Mouse (Mus musculus): ENCODE results near the gene A630076J17Rik. TPM values are rescaled to one million over a fixed set of nuclear protein-coding genes. Genes with fewer than 3 reads are reported as not detected.

The A630076J17Rik gene
- polyA plus RNA-seq, 1 experiment from 2014 or later, result not detected

GRCm38 (mm10) chr3:107205170-107205569 lies 25.2 kb upstream of the A630076J17Rik start:
- H3K4me2 ChIP-seq (ENCODE audit: low read length), result no peak overlapping the region
- H3K36me3 ChIP-seq (ENCODE audit: control insufficient read depth, insufficient read depth, low read length), result no peaks in the 10 kb centered on the region
- ATAC-seq, result no peak
- no peak overlapping the region for H3K4me3 ChIP-seq (ENCODE audit: low read depth, low read length)
- no peak overlapping the region for H3K27ac ChIP-seq (ENCODE audit: low read length)
- H3K9ac ChIP-seq (ENCODE audit: low read depth, low read length), result no peak overlapping the region
- H3K9me3 ChIP-seq (replicated peaks; ENCODE audit: control insufficient read depth, low read length, poor library complexity, severe bottlenecking), result no peaks in the 10 kb centered on the region
- no peaks in the 10 kb centered on the region for H3K27me3 ChIP-seq (ENCODE audit: control insufficient read depth, insufficient read depth, low read depth, low read length)
- H3K4me1 ChIP-seq (ENCODE audit: control insufficient read depth, insufficient read depth, low read length), result peaks cover 25% of the 10 kb centered on the region

GRCm38 (mm10) chr3:107205994-107206393 lies 24.4 kb upstream of the A630076J17Rik start:
- no peak for ATAC-seq
- Histone ChIP-seq H3K27ac (ENCODE audit: low read length) (no peak overlapping the region), H3K36me3 (ENCODE audit: control insufficient read depth, insufficient read depth, low read length) (no peaks in the 10 kb centered on the region), H3K27me3 (ENCODE audit: control insufficient read depth, insufficient read depth, low read depth, low read length) (no peaks in the 10 kb centered on the region), H3K9me3 (replicated peaks; ENCODE audit: control insufficient read depth, low read length, poor library complexity, severe bottlenecking) (no peaks in the 10 kb centered on the region), H3K9ac (ENCODE audit: low read depth, low read length) (no peak overlapping the region), H3K4me2 (ENCODE audit: low read length) (no peak overlapping the region), H3K4me3 (ENCODE audit: low read depth, low read length) (no peak overlapping the region), H3K4me1 (ENCODE audit: control insufficient read depth, insufficient read depth, low read length) (peaks cover 25% of the 10 kb centered on the region)
- WGBS, result 16% methylated on average over 4 of the region's 4 CpGs

GRCm38 (mm10) chr3:107206490-107207150 lies 23.8 kb upstream of the A630076J17Rik start:
- ATAC-seq, result peak; percentile 10; the same call in 1 of the 2 replicates
- Histone ChIP-seq H3K27me3 (ENCODE audit: control insufficient read depth, insufficient read depth, low read depth, low read length) (no peaks in the 10 kb centered on the region), H3K4me1 (ENCODE audit: control insufficient read depth, insufficient read depth, low read length) (peaks cover 22% of the 10 kb centered on the region), H3K27ac (ENCODE audit: low read length) (no peak overlapping the region), H3K4me2 (ENCODE audit: low read length) (no peak overlapping the region), H3K9me3 (replicated peaks; ENCODE audit: control insufficient read depth, low read length, poor library complexity, severe bottlenecking) (no peaks in the 10 kb centered on the region), H3K4me3 (ENCODE audit: low read depth, low read length) (no peak overlapping the region), H3K36me3 (ENCODE audit: control insufficient read depth, insufficient read depth, low read length) (no peaks in the 10 kb centered on the region), H3K9ac (ENCODE audit: low read depth, low read length) (no peak overlapping the region)
- 32% methylated on average over 4 of the region's 4 CpGs for WGBS

DNA sequence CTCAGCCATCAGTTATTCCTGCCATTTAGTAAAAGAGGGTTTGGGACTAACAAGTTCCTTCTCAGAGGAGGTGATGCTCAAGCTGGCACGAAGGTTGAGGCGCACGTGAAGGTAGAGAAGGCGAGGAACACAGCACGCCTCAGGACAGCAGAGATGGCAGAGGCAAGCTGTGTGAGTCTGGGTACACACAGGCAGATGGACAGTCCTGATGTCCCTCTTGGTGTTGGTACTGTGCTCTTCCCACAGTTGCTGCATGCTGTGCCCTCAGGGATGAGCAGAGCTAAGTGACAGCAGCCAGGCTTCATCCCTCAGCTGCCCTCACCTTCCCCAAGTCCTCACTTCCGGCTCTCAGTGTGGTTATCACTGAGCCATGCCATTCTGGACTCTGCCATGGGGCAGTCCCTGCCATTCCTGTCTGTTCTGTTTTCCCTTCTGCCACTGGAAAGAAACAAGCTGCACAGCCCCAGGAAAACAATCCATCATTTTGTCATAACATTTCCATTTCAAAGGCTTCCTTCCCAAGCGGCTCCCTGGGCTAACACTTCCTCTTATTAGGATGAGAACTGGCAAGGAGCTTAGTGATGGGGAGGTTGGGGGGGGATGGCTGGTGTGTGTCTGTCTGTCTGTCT lies 22.7 kb upstream of the A630076J17Rik start:
- Histone ChIP-seq H3K27me3 (ENCODE audit: control insufficient read depth, insufficient read depth, low read depth, low read length) (no peaks in the 10 kb centered on the region), H3K4me3 (ENCODE audit: low read depth, low read length) (no peak overlapping the region), H3K27ac (ENCODE audit: low read length) (peak overlapping the region; percentile 23), H3K9me3 (replicated peaks; ENCODE audit: control insufficient read depth, low read length, poor library complexity, severe bottlenecking) (no peaks in the 10 kb centered on the region), H3K9ac (ENCODE audit: low read depth, low read length) (no peak overlapping the region), H3K36me3 (ENCODE audit: control insufficient read depth, insufficient read depth, low read length) (no peaks in the 10 kb centered on the region), H3K4me1 (ENCODE audit: control insufficient read depth, insufficient read depth, low read length) (peaks cover 22% of the 10 kb centered on the region), H3K4me2 (ENCODE audit: low read length) (no peak overlapping the region)
- WGBS, result 61% methylated on average over 7 of the region's 7 CpGs
- ATAC-seq, result peak; percentile 67

GRCm38 (mm10) chr3:107214606-107215005 lies 15.8 kb upstream of the A630076J17Rik start:
- H3K9ac ChIP-seq (ENCODE audit: low read depth, low read length), result no peak overlapping the region
- H3K4me2 ChIP-seq (ENCODE audit: low read length), result no peak overlapping the region
- H3K27me3 ChIP-seq (ENCODE audit: control insufficient read depth, insufficient read depth, low read depth, low read length), result no peaks in the 10 kb centered on the region
- H3K4me1 ChIP-seq (ENCODE audit: control insufficient read depth, insufficient read depth, low read length), result no peaks in the 10 kb centered on the region
- no peaks in the 10 kb centered on the region for H3K9me3 ChIP-seq (replicated peaks; ENCODE audit: control insufficient read depth, low read length, poor library complexity, severe bottlenecking)
- no peak overlapping the region for H3K4me3 ChIP-seq (ENCODE audit: low read depth, low read length)
- no peaks in the 10 kb centered on the region for H3K36me3 ChIP-seq (ENCODE audit: control insufficient read depth, insufficient read depth, low read length)
- H3K27ac ChIP-seq (ENCODE audit: low read length), result no peak overlapping the region
- WGBS, result 86% methylated on average over 5 of the region's 5 CpGs
- ATAC-seq, result no peak

DNA sequence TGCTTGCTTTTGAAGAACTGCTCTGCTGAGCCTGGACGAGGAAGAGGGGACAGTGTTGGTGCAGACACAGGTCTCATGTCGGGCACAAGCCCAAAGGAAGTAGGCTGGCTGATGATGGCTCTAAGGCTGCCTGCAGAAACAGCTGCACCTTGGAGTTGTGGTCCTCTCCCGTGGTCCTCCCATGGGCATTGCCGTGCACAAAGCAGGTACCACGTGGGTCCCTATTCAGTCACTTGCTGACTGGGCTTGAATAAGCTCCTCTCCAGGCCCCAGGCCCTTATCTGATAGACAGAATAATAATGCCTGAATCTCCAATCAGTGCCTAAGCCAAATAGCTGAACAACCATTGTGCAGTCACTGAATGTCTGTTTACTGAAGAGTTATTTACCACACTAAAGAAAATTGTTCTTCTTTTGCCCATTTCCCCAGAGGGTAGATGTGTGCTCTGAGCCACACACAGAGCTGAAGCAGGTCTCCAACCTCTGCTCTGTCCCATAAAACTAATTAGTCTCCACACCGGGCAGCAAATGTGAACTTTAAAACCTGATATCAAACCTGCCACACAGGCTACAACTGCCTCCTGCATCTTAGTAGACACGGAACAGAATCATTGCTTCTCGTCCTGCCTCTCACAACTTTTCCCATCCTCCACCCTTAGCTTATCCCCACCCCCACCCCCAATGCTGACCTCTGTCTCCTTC lies 13.9 kb upstream of the A630076J17Rik start:
- Histone ChIP-seq H3K27me3 (ENCODE audit: control insufficient read depth, insufficient read depth, low read depth, low read length) (no peaks in the 10 kb centered on the region), H3K27ac (ENCODE audit: low read length) (no peak overlapping the region), H3K9me3 (replicated peaks; ENCODE audit: control insufficient read depth, low read length, poor library complexity, severe bottlenecking) (no peaks in the 10 kb centered on the region), H3K36me3 (ENCODE audit: control insufficient read depth, insufficient read depth, low read length) (no peaks in the 10 kb centered on the region), H3K9ac (ENCODE audit: low read depth, low read length) (no peak overlapping the region), H3K4me2 (ENCODE audit: low read length) (no peak overlapping the region), H3K4me3 (ENCODE audit: low read depth, low read length) (no peak overlapping the region), H3K4me1 (ENCODE audit: control insufficient read depth, insufficient read depth, low read length) (no peaks in the 10 kb centered on the region)
- WGBS, result 62% methylated on average over 8 of the region's 8 CpGs
- no peak for ATAC-seq

DNA sequence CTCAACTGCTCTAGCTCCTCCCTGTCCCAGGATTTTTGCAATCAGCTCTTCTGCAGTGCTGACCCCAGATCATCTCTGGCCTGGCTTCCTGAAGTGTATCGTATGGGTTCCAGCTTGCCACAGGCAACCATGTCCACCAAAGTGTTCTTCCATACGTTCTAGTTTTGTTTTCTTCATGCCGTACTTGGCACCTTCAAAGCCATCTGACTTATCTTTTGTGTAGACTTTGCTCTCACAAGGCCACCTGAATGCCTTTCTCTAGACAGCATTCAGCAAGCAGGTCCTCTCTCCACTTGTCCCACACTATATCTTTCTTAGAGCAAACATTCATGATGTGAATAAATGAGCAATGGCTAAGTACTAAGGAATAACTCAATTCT lies 13.3 kb upstream of the A630076J17Rik start:
- Histone ChIP-seq H3K27ac (ENCODE audit: low read length) (no peak overlapping the region), H3K9ac (ENCODE audit: low read depth, low read length) (no peak overlapping the region), H3K4me1 (ENCODE audit: control insufficient read depth, insufficient read depth, low read length) (no peaks in the 10 kb centered on the region), H3K36me3 (ENCODE audit: control insufficient read depth, insufficient read depth, low read length) (no peaks in the 10 kb centered on the region), H3K27me3 (ENCODE audit: control insufficient read depth, insufficient read depth, low read depth, low read length) (no peaks in the 10 kb centered on the region), H3K4me3 (ENCODE audit: low read depth, low read length) (no peak overlapping the region), H3K9me3 (replicated peaks; ENCODE audit: control insufficient read depth, low read length, poor library complexity, severe bottlenecking) (no peaks in the 10 kb centered on the region), H3K4me2 (ENCODE audit: low read length) (no peak overlapping the region)
- 83% methylated on average over 3 of the region's 3 CpGs for WGBS
- no peak for ATAC-seq

DNA sequence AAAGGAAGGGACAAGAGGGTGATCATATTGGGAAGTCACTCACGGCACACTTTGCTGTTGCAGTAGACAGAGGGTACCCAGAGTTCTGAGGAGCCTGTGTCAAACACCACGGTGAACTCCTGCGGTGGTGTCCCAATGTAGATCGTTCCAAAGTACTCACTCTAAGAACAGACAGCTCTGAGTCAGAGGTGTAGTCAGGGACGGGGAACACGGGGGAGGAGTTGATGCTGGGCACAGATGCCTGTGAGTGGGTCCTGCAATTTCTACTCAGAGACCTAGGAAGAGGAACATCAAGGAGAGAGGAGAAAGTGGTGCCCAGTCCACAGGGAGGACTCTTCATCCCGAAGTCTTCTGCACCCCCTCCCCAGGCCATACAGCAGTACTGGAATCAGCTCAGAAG lies 11.8 kb upstream of the A630076J17Rik start:
- H3K4me1 ChIP-seq (ENCODE audit: control insufficient read depth, insufficient read depth, low read length), result no peaks in the 10 kb centered on the region
- H3K9me3 ChIP-seq (replicated peaks; ENCODE audit: control insufficient read depth, low read length, poor library complexity, severe bottlenecking), result no peaks in the 10 kb centered on the region
- WGBS, result 96% methylated on average over 7 of the region's 7 CpGs
- ATAC-seq, result no peak
- H3K27me3 ChIP-seq (ENCODE audit: control insufficient read depth, insufficient read depth, low read depth, low read length), result no peaks in the 10 kb centered on the region
- no peak overlapping the region for H3K4me3 ChIP-seq (ENCODE audit: low read depth, low read length)
- no peak overlapping the region for H3K4me2 ChIP-seq (ENCODE audit: low read length)
- no peak overlapping the region for H3K27ac ChIP-seq (ENCODE audit: low read length)
- H3K36me3 ChIP-seq (ENCODE audit: control insufficient read depth, insufficient read depth, low read length), result no peaks in the 10 kb centered on the region
- no peak overlapping the region for H3K9ac ChIP-seq (ENCODE audit: low read depth, low read length)

- Histone ChIP-seq H3K4me1 (ENCODE audit: control insufficient read depth, insufficient read depth, low read length) (no peaks in the 10 kb centered on the region), H3K27ac (ENCODE audit: low read length) (no peak within 1 kb of the TSS), H3K4me2 (ENCODE audit: low read length) (no peak within 1 kb of the TSS), H3K4me3 (ENCODE audit: low read depth, low read length) (no peak within 1 kb of the TSS), H3K9me3 (replicated peaks; ENCODE audit: control insufficient read depth, low read length, poor library complexity, severe bottlenecking) (no peaks in the 10 kb centered on the region), H3K9ac (ENCODE audit: low read depth, low read length) (no peak within 1 kb of the TSS), H3K27me3 (ENCODE audit: control insufficient read depth, insufficient read depth, low read depth, low read length) (no peaks in the 10 kb centered on the region), H3K36me3 (ENCODE audit: control insufficient read depth, insufficient read depth, low read length) (no peaks in the 10 kb centered on the region)
- 90% methylated on average over 10 of the region's 10 CpGs for whole genome bisulfite sequencing
- no peak for ATAC-seq
Measured at GRCm38 (mm10) chr3:107221608-107222007, 8.8 kb upstream of the A630076J17Rik start, which contains the start of gene Cym. TSS of gene Cym (minus strand) at chr3:107221732.

All from midbrain, embryonic 16.5 days (tissue).